Mouse (Mus musculus): ENCODE measurements around the gene Olfr867.

- no peak for TF ChIP-seq HCFC1 (IDR thresholded peaks at IDR 0.05; ENCODE audit: borderline replicate concordance, insufficient read depth, low read length)
- no peak for TF ChIP-seq ZNF384 (IDR thresholded peaks at IDR 0.05; ENCODE audit: low read depth, low read length)
Measured at GRCm38 (mm10) chr9:20057462-20057861, at the start of gene Olfr867.

All from ES-E14 (cell line).